Mouse (Mus musculus) kidney, postnatal 36 days (tissue): ENCODE results near the gene Gm14819.
"Not testable (repeated sequence)": the region's sequence is repeated elsewhere in the genome, so short reads cannot be mapped to it uniquely, and the experiment has no call there.

Experiments
- DNase-seq, 2 experiments: peaks; one replicate each; pipeline ENCODE4 v3.0.0; 2021 to 2022; ENCODE audit warnings: mixed read lengths in 2 of 2

Gene Gm14819

GRCm38 (mm10) chrX:35403883-35404282 is at the start of gene Gm14819:
Gm14819 (plus strand) TSS chrX:35404183.
- DNase-seq: not testable (repeated sequence)
